Mouse (Mus musculus): ENCODE measurements around the gene Dab2. TPM values are rescaled to one million over a fixed set of nuclear protein-coding genes. Genes with fewer than 3 reads are reported as not detected.

The Dab2 gene
- polyA plus RNA-seq, 1 experiment from 2014 or later, result 11.5 TPM

- no peak overlapping the region for H3K4me3 ChIP-seq (ENCODE audit: low read depth, low read length)
- H3K4me1 ChIP-seq (ENCODE audit: control insufficient read depth, low read depth, low read length), result no peaks in the 10 kb centered on the region
- H3K9ac ChIP-seq (ENCODE audit: low read depth, low read length), result no peak overlapping the region
- no peaks in the 10 kb centered on the region for H3K36me3 ChIP-seq (ENCODE audit: control insufficient read depth, insufficient read depth)
- 74% methylated on average over 4 of the region's 4 CpGs for WGBS (ENCODE audit: insufficient replicate concordance)
- no peak for ATAC-seq (ENCODE audit: low read depth)
- no peaks in the 10 kb centered on the region for H3K27me3 ChIP-seq (ENCODE audit: control insufficient read depth, insufficient read depth, low read depth, low read length)
- no peak overlapping the region for H3K4me2 ChIP-seq (ENCODE audit: low read depth, low read length)
- H3K9me3 ChIP-seq (replicated peaks; ENCODE audit: control insufficient read depth, low read length), result no peaks in the 10 kb centered on the region
- H3K27ac ChIP-seq (ENCODE audit: low read length), result no peak overlapping the region
Observed at GRCm38 (mm10) chr15:6280021-6280451, 19.6 kb upstream of the Dab2 start.

DNA sequence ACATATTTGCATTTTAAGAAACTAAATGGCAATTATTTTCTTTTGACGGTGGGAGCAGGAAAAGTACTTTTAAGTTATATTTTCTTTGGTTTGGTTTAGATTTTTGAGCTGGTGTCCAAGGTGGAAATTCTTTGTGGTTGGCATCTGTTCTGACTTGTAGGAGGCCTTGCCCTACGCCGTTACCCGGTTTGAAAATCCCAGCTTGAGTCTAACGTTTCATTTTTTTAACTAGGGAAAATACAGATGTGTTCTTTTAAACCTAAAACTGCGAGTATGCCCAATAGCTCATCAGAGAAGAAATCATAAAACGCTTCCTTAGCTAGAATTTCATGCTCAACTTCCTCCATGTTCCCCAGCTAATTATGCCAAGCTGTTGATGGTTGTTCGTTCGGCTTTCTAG lies 16.3 kb upstream of the Dab2 start:
- 70% methylated on average over 9 of the region's 9 CpGs for WGBS (ENCODE audit: insufficient replicate concordance)
- H3K9ac ChIP-seq (ENCODE audit: low read depth, low read length), result no peak overlapping the region
- H3K9me3 ChIP-seq (replicated peaks; ENCODE audit: control insufficient read depth, low read length), result no peaks in the 10 kb centered on the region
- no peaks in the 10 kb centered on the region for H3K36me3 ChIP-seq (ENCODE audit: control insufficient read depth, insufficient read depth)
- no peaks in the 10 kb centered on the region for H3K4me1 ChIP-seq (ENCODE audit: control insufficient read depth, low read depth, low read length)
- H3K4me3 ChIP-seq (ENCODE audit: low read depth, low read length), result no peak overlapping the region
- no peak for ATAC-seq (ENCODE audit: low read depth)
- H3K4me2 ChIP-seq (ENCODE audit: low read depth, low read length), result no peak overlapping the region
- no peak overlapping the region for H3K27ac ChIP-seq (ENCODE audit: low read length)
- no peaks in the 10 kb centered on the region for H3K27me3 ChIP-seq (ENCODE audit: control insufficient read depth, insufficient read depth, low read depth, low read length)

GRCm38 (mm10) chr15:6296071-6296470 lies 3.5 kb upstream of the Dab2 start:
- Histone ChIP-seq H3K4me1 (ENCODE audit: control insufficient read depth, low read depth, low read length) (no peaks in the 10 kb centered on the region), H3K27me3 (ENCODE audit: control insufficient read depth, insufficient read depth, low read depth, low read length) (no peaks in the 10 kb centered on the region), H3K4me2 (ENCODE audit: low read depth, low read length) (no peak overlapping the region), H3K27ac (ENCODE audit: low read length) (no peak overlapping the region), H3K9ac (ENCODE audit: low read depth, low read length) (no peak overlapping the region), H3K4me3 (ENCODE audit: low read depth, low read length) (no peak overlapping the region), H3K36me3 (ENCODE audit: control insufficient read depth, insufficient read depth) (no peaks in the 10 kb centered on the region), H3K9me3 (replicated peaks; ENCODE audit: control insufficient read depth, low read length) (no peaks in the 10 kb centered on the region)
- ATAC-seq (ENCODE audit: low read depth), result no peak
- 24% methylated on average over 2 of the region's 2 CpGs for WGBS (ENCODE audit: insufficient replicate concordance)

- no peak overlapping the region for H3K4me3 ChIP-seq (ENCODE audit: low read depth, low read length)
- no peaks in the 10 kb centered on the region for H3K36me3 ChIP-seq (ENCODE audit: control insufficient read depth, insufficient read depth)
- H3K4me1 ChIP-seq (ENCODE audit: control insufficient read depth, low read depth, low read length), result no peaks in the 10 kb centered on the region
- whole genome bisulfite sequencing (ENCODE audit: insufficient replicate concordance), result 53% methylated on average over 3 of the region's 3 CpGs
- H3K27me3 ChIP-seq (ENCODE audit: control insufficient read depth, insufficient read depth, low read depth, low read length), result no peaks in the 10 kb centered on the region
- H3K9ac ChIP-seq (ENCODE audit: low read depth, low read length), result no peak overlapping the region
- H3K9me3 ChIP-seq (replicated peaks; ENCODE audit: control insufficient read depth, low read length), result no peaks in the 10 kb centered on the region
- H3K27ac ChIP-seq (ENCODE audit: low read length), result no peak overlapping the region
- ATAC-seq (ENCODE audit: low read depth), result no peak
- no peak overlapping the region for H3K4me2 ChIP-seq (ENCODE audit: low read depth, low read length)
Observed at GRCm38 (mm10) chr15:6298726-6299125, 862 bp upstream of the Dab2 start.

GRCm38 (mm10) chr15:6302219-6302618 lies 2.6 kb downstream of the Dab2 start:
- Histone ChIP-seq H3K27ac (ENCODE audit: low read length) (no peak overlapping the region), H3K4me1 (ENCODE audit: control insufficient read depth, low read depth, low read length) (no peaks in the 10 kb centered on the region), H3K9me3 (replicated peaks; ENCODE audit: control insufficient read depth, low read length) (no peaks in the 10 kb centered on the region), H3K4me2 (ENCODE audit: low read depth, low read length) (no peak overlapping the region), H3K36me3 (ENCODE audit: control insufficient read depth, insufficient read depth) (no peaks in the 10 kb centered on the region), H3K27me3 (ENCODE audit: control insufficient read depth, insufficient read depth, low read depth, low read length) (no peaks in the 10 kb centered on the region), H3K9ac (ENCODE audit: low read depth, low read length) (no peak overlapping the region), H3K4me3 (ENCODE audit: low read depth, low read length) (no peak overlapping the region)
- WGBS (ENCODE audit: insufficient replicate concordance), result 61% methylated on average over 4 of the region's 4 CpGs
- ATAC-seq (ENCODE audit: low read depth), result no peak

GRCm38 (mm10) chr15:6303822-6304221 lies 4.2 kb downstream of the Dab2 start:
- 35% methylated on average over 2 of the region's 2 CpGs for WGBS (ENCODE audit: insufficient replicate concordance)
- no peaks in the 10 kb centered on the region for H3K36me3 ChIP-seq (ENCODE audit: control insufficient read depth, insufficient read depth)
- no peak for ATAC-seq (ENCODE audit: low read depth)
- no peak overlapping the region for H3K27ac ChIP-seq (ENCODE audit: low read length)
- H3K27me3 ChIP-seq (ENCODE audit: control insufficient read depth, insufficient read depth, low read depth, low read length), result no peaks in the 10 kb centered on the region
- H3K4me2 ChIP-seq (ENCODE audit: low read depth, low read length), result no peak overlapping the region
- no peaks in the 10 kb centered on the region for H3K4me1 ChIP-seq (ENCODE audit: control insufficient read depth, low read depth, low read length)
- no peak overlapping the region for H3K4me3 ChIP-seq (ENCODE audit: low read depth, low read length)
- H3K9ac ChIP-seq (ENCODE audit: low read depth, low read length), result no peak overlapping the region
- H3K9me3 ChIP-seq (replicated peaks; ENCODE audit: control insufficient read depth, low read length), result no peaks in the 10 kb centered on the region

DNA sequence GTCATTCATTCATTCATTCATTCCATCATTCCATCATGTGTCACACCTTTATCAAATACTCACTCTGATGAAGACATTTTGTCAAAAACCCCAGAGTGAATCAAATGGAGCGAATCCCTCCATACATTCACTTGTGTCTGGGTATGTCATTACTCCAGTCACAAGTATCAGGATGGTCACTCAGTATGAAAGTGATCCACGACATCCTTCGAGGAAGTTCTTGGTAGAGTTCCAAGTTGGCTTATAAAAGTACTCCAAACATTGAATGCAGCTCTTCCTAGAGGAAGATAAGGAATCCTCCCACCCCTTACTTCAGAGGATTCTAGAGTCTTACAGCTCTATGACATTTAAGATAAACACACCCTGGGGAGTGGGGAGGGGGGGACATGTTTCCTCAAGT lies 10.0 kb downstream of the Dab2 start:
- no peak overlapping the region for H3K27ac ChIP-seq (ENCODE audit: low read length)
- H3K4me2 ChIP-seq (ENCODE audit: low read depth, low read length), result no peak overlapping the region
- no peaks in the 10 kb centered on the region for H3K36me3 ChIP-seq (ENCODE audit: control insufficient read depth, insufficient read depth)
- WGBS (ENCODE audit: insufficient replicate concordance), result 61% methylated on average over 3 of the region's 3 CpGs
- H3K9me3 ChIP-seq (replicated peaks; ENCODE audit: control insufficient read depth, low read length), result no peaks in the 10 kb centered on the region
- no peak overlapping the region for H3K4me3 ChIP-seq (ENCODE audit: low read depth, low read length)
- H3K4me1 ChIP-seq (ENCODE audit: control insufficient read depth, low read depth, low read length), result no peaks in the 10 kb centered on the region
- H3K9ac ChIP-seq (ENCODE audit: low read depth, low read length), result no peak overlapping the region
- ATAC-seq (ENCODE audit: low read depth), result no peak
- H3K27me3 ChIP-seq (ENCODE audit: control insufficient read depth, insufficient read depth, low read depth, low read length), result no peaks in the 10 kb centered on the region

DNA sequence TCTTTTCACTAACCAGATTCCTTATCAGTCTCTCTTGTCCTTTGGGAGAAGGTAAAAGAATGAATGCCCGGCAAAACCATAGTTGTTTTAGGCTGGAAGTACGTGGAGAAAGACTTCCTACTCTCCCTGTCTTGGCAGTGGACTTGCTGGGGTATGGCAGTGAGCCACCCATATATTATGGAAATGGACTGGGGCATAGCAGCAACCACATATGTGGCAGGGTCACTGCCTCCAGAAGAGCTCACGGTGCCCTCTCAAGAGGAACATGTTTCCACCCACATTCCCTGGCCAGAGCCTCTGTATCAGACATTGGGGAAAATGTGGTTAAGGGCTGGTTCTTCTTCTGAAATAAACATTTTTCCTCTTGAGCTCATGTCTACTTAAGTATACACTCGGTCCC lies 10.8 kb downstream of the Dab2 start:
- Histone ChIP-seq H3K9ac (ENCODE audit: low read depth, low read length) (no peak overlapping the region), H3K27me3 (ENCODE audit: control insufficient read depth, insufficient read depth, low read depth, low read length) (no peaks in the 10 kb centered on the region), H3K27ac (ENCODE audit: low read length) (no peak overlapping the region), H3K9me3 (replicated peaks; ENCODE audit: control insufficient read depth, low read length) (no peaks in the 10 kb centered on the region), H3K4me1 (ENCODE audit: control insufficient read depth, low read depth, low read length) (no peaks in the 10 kb centered on the region), H3K4me2 (ENCODE audit: low read depth, low read length) (no peak overlapping the region), H3K36me3 (ENCODE audit: control insufficient read depth, insufficient read depth) (no peaks in the 10 kb centered on the region), H3K4me3 (ENCODE audit: low read depth, low read length) (no peak overlapping the region)
- no peak for ATAC-seq (ENCODE audit: low read depth)
- WGBS (ENCODE audit: insufficient replicate concordance), result 57% methylated on average over 4 of the region's 4 CpGs

- WGBS (ENCODE audit: insufficient replicate concordance), result 60% methylated on average over 3 of the region's 3 CpGs
- no peaks in the 10 kb centered on the region for H3K27me3 ChIP-seq (ENCODE audit: control insufficient read depth, insufficient read depth, low read depth, low read length)
- H3K4me3 ChIP-seq (ENCODE audit: low read depth, low read length), result no peak overlapping the region
- H3K4me2 ChIP-seq (ENCODE audit: low read depth, low read length), result no peak overlapping the region
- no peaks in the 10 kb centered on the region for H3K4me1 ChIP-seq (ENCODE audit: control insufficient read depth, low read depth, low read length)
- no peak for ATAC-seq (ENCODE audit: low read depth)
- H3K9me3 ChIP-seq (replicated peaks; ENCODE audit: control insufficient read depth, low read length), result no peaks in the 10 kb centered on the region
- no peaks in the 10 kb centered on the region for H3K36me3 ChIP-seq (ENCODE audit: control insufficient read depth, insufficient read depth)
- no peak overlapping the region for H3K27ac ChIP-seq (ENCODE audit: low read length)
- no peak overlapping the region for H3K9ac ChIP-seq (ENCODE audit: low read depth, low read length)
Observed at GRCm38 (mm10) chr15:6312396-6312795, 12.8 kb downstream of the Dab2 start.

- Histone ChIP-seq H3K4me1 (ENCODE audit: control insufficient read depth, low read depth, low read length) (no peaks in the 10 kb centered on the region), H3K4me2 (ENCODE audit: low read depth, low read length) (no peak overlapping the region), H3K4me3 (ENCODE audit: low read depth, low read length) (no peak overlapping the region), H3K27ac (ENCODE audit: low read length) (no peak overlapping the region), H3K36me3 (ENCODE audit: control insufficient read depth, insufficient read depth) (no peaks in the 10 kb centered on the region), H3K27me3 (ENCODE audit: control insufficient read depth, insufficient read depth, low read depth, low read length) (no peaks in the 10 kb centered on the region), H3K9me3 (replicated peaks; ENCODE audit: control insufficient read depth, low read length) (no peaks in the 10 kb centered on the region), H3K9ac (ENCODE audit: low read depth, low read length) (no peak overlapping the region)
- WGBS (ENCODE audit: insufficient replicate concordance), result 76% methylated on average over 6 of the region's 6 CpGs
- no peak for ATAC-seq (ENCODE audit: low read depth)
Observed at GRCm38 (mm10) chr15:6319352-6319751, 19.8 kb downstream of the Dab2 start.

Measured in liver, embryonic 16.5 days (tissue).